Mouse (Mus musculus): Measurements from ENCODE around the gene LTO1.
"Not testable (repeated sequence)": the region's sequence is repeated elsewhere in the genome, so short reads cannot be mapped to it uniquely, and the experiment has no call there.

LTO1 gene

DNA sequence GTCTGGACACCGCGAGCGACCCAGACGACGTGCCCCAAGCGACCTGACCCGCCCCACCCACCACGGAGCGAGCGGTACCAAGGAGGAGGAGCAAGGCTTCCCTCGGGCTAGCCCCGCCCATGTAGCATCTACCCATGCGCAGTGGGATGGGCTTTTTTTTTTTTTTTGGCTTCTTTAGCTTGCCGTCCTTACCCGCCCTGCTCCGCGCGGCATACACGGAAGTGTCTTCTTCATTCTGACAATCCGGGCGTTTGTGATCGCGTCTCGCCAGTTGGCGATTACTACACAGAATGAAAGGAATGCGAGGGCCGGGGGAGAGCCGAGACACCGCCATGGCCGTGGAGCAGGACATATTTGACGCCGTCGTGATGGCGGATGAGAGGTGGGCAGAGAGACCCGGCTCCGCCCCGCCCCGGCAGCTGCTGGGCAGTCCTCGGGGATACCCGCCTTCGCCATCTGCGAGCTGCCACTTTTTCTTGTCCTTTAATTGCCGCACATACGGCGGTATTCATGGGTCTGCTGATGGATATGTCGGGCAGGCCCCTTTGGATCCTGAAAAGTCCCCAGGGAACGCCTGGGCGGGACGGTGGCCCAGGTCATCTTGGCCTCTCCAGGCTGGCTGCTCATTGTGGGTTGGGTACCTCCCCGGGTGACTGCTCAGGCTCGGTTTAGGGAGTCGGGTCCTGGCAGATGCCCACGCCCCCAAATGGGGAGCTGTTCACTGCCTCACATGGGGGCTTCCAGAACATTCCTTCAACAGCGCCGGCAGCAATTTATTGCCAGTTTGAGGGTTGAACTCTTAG, at the start of gene LTO1:
LTO1 (plus strand) TSS at position 153 of the 803 bp plus-strand sequence.
- peak; percentile 95 for DNase-seq

DNA sequence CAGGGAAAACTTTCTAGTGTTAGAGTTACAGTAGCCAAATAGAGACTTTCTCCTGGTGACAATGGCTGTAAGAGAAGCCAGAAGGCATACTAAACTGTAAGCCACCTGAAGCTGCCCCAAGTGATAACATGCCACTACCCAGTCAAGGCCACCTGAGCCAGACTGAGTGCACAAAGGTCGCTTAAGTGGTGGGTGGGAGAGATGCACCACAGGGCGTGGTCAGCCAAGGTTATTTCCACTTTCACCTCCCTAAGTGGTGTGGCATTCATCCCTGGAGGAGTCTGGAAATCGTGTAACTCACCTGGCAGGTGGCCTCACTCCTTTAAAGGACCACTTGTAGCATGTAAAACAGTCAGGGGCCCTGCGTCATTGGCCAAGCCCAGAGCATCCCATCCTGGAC, 47.7 kb upstream of the LTO1 start:
- DNase-seq: no peak

GRCm38 (mm10) chr7:144867602-144868001, 47.3 kb upstream of the LTO1 start:
- DNase-seq: no peak

DNA sequence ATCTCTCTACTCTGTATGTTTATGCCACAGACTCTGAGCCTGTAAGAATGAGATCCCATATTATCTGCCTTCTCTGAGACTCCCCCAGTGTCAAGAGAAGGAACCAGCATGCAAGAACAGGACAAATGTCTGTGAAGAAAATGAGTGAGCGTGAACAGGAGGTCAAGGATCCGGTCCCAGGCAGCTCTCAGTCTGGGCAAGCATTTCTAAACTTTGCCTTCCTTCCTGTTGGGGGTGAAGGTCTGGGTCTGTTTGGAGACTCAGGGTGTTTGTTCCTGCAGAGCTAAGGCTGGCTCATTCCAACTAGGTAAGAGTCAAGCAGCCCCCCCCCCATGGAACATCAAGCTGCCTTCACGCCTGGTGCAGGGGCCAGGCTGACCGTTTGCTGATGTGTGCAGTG, 42.5 kb upstream of the LTO1 start:
- no peak for DNase-seq

GRCm38 (mm10) chr7:144873160-144873559, 41.7 kb upstream of the LTO1 start:
- no peak for DNase-seq

GRCm38 (mm10) chr7:144874226-144874625, 40.7 kb upstream of the LTO1 start:
- DNase-seq: no peak

DNA sequence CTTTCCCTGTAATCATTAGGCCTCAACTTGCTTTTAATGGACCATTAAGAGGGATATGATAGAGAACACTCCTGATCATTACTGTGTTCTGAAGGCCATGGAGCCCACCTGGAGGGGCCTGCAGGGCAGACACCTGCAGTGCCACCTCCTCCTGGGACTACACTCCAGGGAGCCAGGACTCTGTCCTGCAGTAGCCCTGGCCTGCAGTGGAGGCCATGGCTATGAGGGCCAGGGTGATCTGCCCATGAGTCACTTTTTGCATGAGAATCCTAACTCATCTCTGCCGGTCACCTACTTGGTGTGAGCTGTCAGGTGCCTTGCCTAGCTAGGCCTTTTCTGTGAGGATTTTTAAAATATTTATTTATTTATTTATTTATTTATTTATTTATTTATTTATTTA, 36.5 kb upstream of the LTO1 start:
- no peak for DNase-seq

- no peak for DNase-seq
Measured at GRCm38 (mm10) chr7:144883106-144883505, 31.8 kb upstream of the LTO1 start.

DNA sequence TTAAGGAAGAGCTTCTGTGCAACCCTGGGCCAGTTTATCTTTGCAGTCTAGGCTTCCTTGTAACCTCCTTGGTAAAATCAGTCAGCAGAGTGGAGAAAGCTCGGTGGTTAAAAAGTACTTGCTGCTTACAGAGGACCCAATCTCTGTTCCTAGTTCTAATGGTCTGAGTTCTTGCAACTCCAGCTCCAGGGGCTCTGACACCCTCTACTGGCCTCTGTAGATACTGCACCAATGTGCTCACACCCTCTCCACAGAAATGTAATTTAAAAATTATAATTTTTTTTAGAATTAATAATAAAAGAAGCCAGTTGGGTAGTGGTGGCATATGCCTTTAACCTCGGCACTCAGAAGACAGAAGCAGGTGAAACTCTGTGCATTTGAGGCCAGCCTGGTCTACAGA, 27.2 kb upstream of the LTO1 start:
- DNase-seq: peak; percentile 19

GRCm38 (mm10) chr7:144888564-144889299, 26.2 kb upstream of the LTO1 start:
- DNase-seq: no peak

- not testable (repeated sequence) for DNase-seq
Measured at GRCm38 (mm10) chr7:144890661-144891060, 24.2 kb upstream of the LTO1 start.

- DNase-seq: no peak
Measured at GRCm38 (mm10) chr7:144891863-144892262, 23.0 kb upstream of the LTO1 start.

DNA sequence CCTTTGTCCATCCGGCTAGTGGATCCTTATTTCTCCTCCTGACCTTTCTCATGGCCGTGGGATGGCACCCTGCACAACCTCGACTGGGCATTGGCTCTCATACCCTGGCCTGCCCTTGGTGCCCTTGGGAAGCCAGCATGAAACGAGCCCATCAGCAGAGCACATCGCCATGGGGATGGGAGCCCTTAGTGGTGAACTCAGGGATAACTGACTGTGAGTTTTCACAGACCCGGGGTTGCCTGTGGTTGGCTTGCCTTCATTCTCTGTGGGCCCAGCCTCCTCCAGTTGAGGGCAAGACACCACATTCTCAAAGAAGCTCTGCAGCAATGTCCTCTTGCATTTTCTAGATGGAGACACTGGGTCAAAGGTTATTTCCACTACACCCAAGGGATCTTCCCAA, 22.6 kb upstream of the LTO1 start:
- no peak for DNase-seq

- peak; percentile 37 for DNase-seq
Measured at GRCm38 (mm10) chr7:144894191-144894590, 20.7 kb upstream of the LTO1 start.

- DNase-seq: no peak
Measured at GRCm38 (mm10) chr7:144894706-144895105, 20.2 kb upstream of the LTO1 start.

- DNase-seq: peak; percentile 72
Measured at GRCm38 (mm10) chr7:144895305-144896111, 19.4 kb upstream of the LTO1 start.

DNA sequence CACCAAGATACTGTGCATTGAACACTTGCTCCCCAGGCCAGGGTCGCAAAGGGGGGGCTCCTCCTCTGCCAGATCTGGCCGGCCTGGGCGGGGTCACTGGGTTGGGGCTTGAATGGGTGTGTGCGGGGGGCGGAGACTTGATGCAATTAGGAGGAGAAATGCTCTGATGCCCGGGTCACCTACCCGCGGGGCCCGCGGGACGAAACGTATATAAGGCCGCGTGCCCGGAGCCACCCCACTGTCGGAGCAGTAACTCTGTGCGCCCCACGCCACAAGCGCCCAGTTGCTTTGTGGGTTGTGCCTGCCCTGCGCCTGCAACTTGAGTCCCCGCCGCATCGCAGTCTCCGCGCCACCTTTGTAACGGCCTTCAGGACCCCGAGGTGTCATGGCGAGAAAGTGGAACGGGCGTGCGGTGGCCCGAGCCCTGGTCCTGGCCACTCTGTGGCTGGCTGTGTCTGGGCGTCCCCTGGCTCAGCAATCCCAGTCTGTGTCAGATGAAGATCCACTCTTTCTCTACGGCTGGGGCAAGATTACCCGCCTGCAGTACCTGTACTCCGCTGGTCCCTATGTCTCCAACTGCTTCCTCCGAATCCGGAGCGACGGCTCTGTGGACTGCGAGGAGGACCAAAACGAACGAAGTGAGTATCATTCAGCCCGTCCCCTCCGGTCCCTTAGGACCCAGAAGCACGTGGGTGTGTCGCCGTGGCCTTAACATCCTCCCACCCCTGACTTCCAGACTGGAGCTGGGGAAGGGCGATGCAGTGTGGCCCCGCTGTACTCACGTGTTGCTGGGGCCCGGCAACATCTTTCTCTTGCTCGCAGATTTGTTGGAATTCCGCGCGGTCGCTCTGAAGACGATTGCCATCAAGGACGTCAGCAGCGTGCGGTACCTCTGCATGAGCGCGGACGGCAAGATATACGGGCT, 18.3 kb upstream of the LTO1 start, which contains the start of gene Fgf15:
Fgf15 (plus strand) TSS at position 238 of the 925 bp plus-strand sequence.
- DNase-seq: peak; percentile 20

DNA sequence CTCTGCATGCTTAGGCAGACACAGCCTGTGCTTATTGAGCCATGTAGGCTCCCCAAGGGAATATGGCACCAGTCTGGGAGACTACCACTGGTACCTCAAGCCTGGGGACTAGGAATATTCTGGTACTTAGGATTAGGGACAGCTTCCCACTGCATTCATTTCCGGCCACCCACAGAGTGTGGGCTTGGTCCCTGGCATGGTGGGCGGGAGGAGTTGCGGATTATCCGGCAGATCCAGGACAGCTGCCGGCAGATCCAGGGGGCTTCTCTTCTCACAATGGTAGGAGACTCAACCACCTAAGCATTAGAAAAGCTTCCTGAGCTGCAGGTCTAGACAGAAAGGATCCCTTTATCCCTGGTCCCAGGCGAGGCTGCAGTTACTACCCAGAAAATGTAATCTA, 16.4 kb upstream of the LTO1 start:
- no peak for DNase-seq

GRCm38 (mm10) chr7:144905514-144905913, 9.4 kb upstream of the LTO1 start:
- not testable (repeated sequence) for DNase-seq

- DNase-seq: peak; percentile 65
Measured at GRCm38 (mm10) chr7:144906708-144907397, 8.0 kb upstream of the LTO1 start.

- peak; percentile 29 for DNase-seq
Measured at GRCm38 (mm10) chr7:144907793-144908192, 7.1 kb upstream of the LTO1 start.

All from liver (tissue).